Mouse (Mus musculus): ENCODE measurements at regions not wholly inside any gene's neighbourhood (a gene's known extent, or its start where the extent isn't known, plus 50 kb on each side); places are given as distances from the start of the nearest gene placed in this dataset.

GRCm38 (mm10) chr13:111044328-111045002 is 210.3 kb upstream of the Actbl2 start:
- TF ChIP-seq CTCF (IDR thresholded peaks at IDR 0.05; ENCODE audit: insufficient read depth, low read depth, low read length) (no peak), POLR2A (IDR thresholded peaks at IDR 0.05; ENCODE audit: insufficient read depth, low read depth, low read length) (no peak)
